Mouse (Mus musculus) adrenal gland, adult 18-20 months (tissue): ENCODE data around the gene Tpsab1. TPM values are rescaled to one million over a fixed set of nuclear protein-coding genes. Genes with fewer than 3 reads are reported as not detected.

Source experiments
- total RNA-seq, 2 experiments: library from RNA; stranded (reverse); gene quantifications; 1 replicate in 1 of 2; 2 replicates in 1 of 2; pipeline ENCODE4 v1.2.3; 2021

Tpsab1 gene
- total RNA-seq, 2 experiments from 2014 or later: 0.53 to 1.5 TPM

Other genes starting within 250 kb of the Tpsab1 start
- gene Telo2, start 229.6 kb downstream of the Tpsab1 start, total RNA-seq: 10 to 100 TPM; 18.4 to 21.9 TPM
- not detected for gene Ptx4, start 224.8 kb downstream of the Tpsab1 start, total RNA-seq
- 10 to 100 TPM; 42.0 to 43.7 TPM for gene Clcn7, start 212.2 kb downstream of the Tpsab1 start, total RNA-seq
- gene Ccdc154, start 183.1 kb downstream of the Tpsab1 start, total RNA-seq: under 1 TPM; 0.10 to 0.13 TPM
- not detected for gene Gm38655, start 170.1 kb downstream of the Tpsab1 start, total RNA-seq
- gene BC003965, start 161.0 kb downstream of the Tpsab1 start, total RNA-seq: 10 to 100 TPM; 18.5 to 20.0 TPM
- gene Unkl, start 157.2 kb downstream of the Tpsab1 start, total RNA-seq: 10 to 100 TPM; 15.4 to 16.2 TPM
- gene Gnptg, start 105.4 kb downstream of the Tpsab1 start, total RNA-seq: 10 to 100 TPM; 42.4 to 46.5 TPM
- gene Tsr3, start 105.4 kb downstream of the Tpsab1 start, total RNA-seq: 10 to 100 TPM; 20.3 to 22.6 TPM
- gene Baiap3, start 89.2 kb downstream of the Tpsab1 start, total RNA-seq: 10 to 100 TPM; 11.7 to 16.2 TPM
- gene Ube2i, start 70.9 kb downstream of the Tpsab1 start, total RNA-seq: 100 to 1,000 TPM; 207 to 260 TPM
- gene Prss34, start 47.2 kb downstream of the Tpsab1 start, total RNA-seq: under 1 TPM; 0.33 to 0.48 TPM
- not detected for gene Prss28, start 36.9 kb downstream of the Tpsab1 start, total RNA-seq
- not detected for gene Prss29, start 26.9 kb downstream of the Tpsab1 start, total RNA-seq
- 1 to 10 TPM; 2.9 to 6.7 TPM for gene Tpsb2, start 20.7 kb upstream of the Tpsab1 start, total RNA-seq
- gene Tpsg1, start 23.7 kb upstream of the Tpsab1 start, total RNA-seq: under 1 TPM in 1 of 2 experiments, not detected in 1; 0.38 TPM
- 10 to 100 TPM; 69.5 to 83.9 TPM for gene Cacna1h, start 88.2 kb upstream of the Tpsab1 start, total RNA-seq
- not detected for gene Tekt4, start 109.1 kb upstream of the Tpsab1 start, total RNA-seq
- gene Sstr5, start 151.7 kb upstream of the Tpsab1 start, total RNA-seq: 1 to 10 TPM; 2.1 to 2.4 TPM
- 1 to 10 TPM in 1 of 2 experiments, under 1 TPM in 1; 0.73 to 1.6 TPM for gene Sox8, start 225.1 kb upstream of the Tpsab1 start, total RNA-seq
- gene Lmf1, start 233.5 kb upstream of the Tpsab1 start, total RNA-seq: 10 to 100 TPM; 36.9 to 38.7 TPM